Mouse (Mus musculus): ENCODE measurements at regions not wholly inside any gene's neighbourhood (a gene's known extent, or its start where the extent isn't known, plus 50 kb on each side); places are given as distances from the start of the nearest gene placed in this dataset.
"Not testable (repeated sequence)": the region's sequence is repeated elsewhere in the genome, so short reads cannot be mapped to it uniquely, and the experiment has no call there.

GRCm38 (mm10) chr6:50831725-50832124, 177.5 kb upstream of the Npvf start:
- Histone ChIP-seq H3K36me3 (replicated peaks; ENCODE audit: control insufficient read depth, insufficient read depth, low read depth, low read length) (no peaks in the 10 kb centered on the region), H3K4me2 (ENCODE audit: low read depth, low read length) (no peak overlapping the region), H3K27me3 (ENCODE audit: control insufficient read depth, insufficient read depth, low read length) (no peaks in the 10 kb centered on the region), H3K4me3 (ENCODE audit: low read depth, low read length) (no peak overlapping the region), H3K9ac (replicated peaks; ENCODE audit: low read length) (no peak overlapping the region), H3K4me1 (ENCODE audit: control insufficient read depth, insufficient read depth, low read length) (no peaks in the 10 kb centered on the region), H3K27ac (replicated peaks; ENCODE audit: low read depth, low read length) (no peak overlapping the region), H3K9me3 (replicated peaks; ENCODE audit: control insufficient read depth, low read length) (no peaks in the 10 kb centered on the region)
- 67% methylated on average over 5 of the region's 5 CpGs for WGBS
- DNase-seq (ENCODE audit: low spot score) (no peak), ATAC-seq (replicated peaks; ENCODE audit: insufficient number of reproducible peaks, low FRiP score, low TSS enrichment, low read depth) (no peak)

- no peaks in the 10 kb centered on the region for H3K4me1 ChIP-seq (ENCODE audit: control insufficient read depth, insufficient read depth, low read length)
- no peak for ATAC-seq (replicated peaks; ENCODE audit: insufficient number of reproducible peaks, low FRiP score, low TSS enrichment, low read depth)
- no peaks in the 10 kb centered on the region for H3K27me3 ChIP-seq (ENCODE audit: control insufficient read depth, insufficient read depth, low read length)
- H3K4me2 ChIP-seq (ENCODE audit: low read depth, low read length), result no peak overlapping the region
- no peak for DNase-seq (ENCODE audit: low spot score)
- WGBS, result 81% methylated on average over 6 of the region's 6 CpGs
- no peak overlapping the region for H3K27ac ChIP-seq (replicated peaks; ENCODE audit: low read depth, low read length)
- no peak overlapping the region for H3K9ac ChIP-seq (replicated peaks; ENCODE audit: low read length)
- H3K36me3 ChIP-seq (replicated peaks; ENCODE audit: control insufficient read depth, insufficient read depth, low read depth, low read length), result no peaks in the 10 kb centered on the region
- H3K4me3 ChIP-seq (ENCODE audit: low read depth, low read length), result no peak overlapping the region
- no peaks in the 10 kb centered on the region for H3K9me3 ChIP-seq (replicated peaks; ENCODE audit: control insufficient read depth, low read length)
These were observed 181.9 kb upstream of the Npvf start for GRCm38 (mm10) chr6:50835997-50836625.

- WGBS, result 66% methylated on average over 9 of the region's 9 CpGs
- ATAC-seq (replicated peaks; ENCODE audit: insufficient number of reproducible peaks, low FRiP score, low TSS enrichment, low read depth), result no peak
These were observed 186.6 kb upstream of the Npvf start for GRCm38 (mm10) chr6:50840826-50841225.

GRCm38 (mm10) chr6:50845246-50845645, 191.0 kb upstream of the Npvf start:
- H3K9me3 ChIP-seq (replicated peaks; ENCODE audit: control insufficient read depth, low read length); ATAC-seq (replicated peaks; ENCODE audit: insufficient number of reproducible peaks, low FRiP score, low TSS enrichment, low read depth); H3K27me3 ChIP-seq (ENCODE audit: control insufficient read depth, insufficient read depth, low read length); H3K9ac ChIP-seq (replicated peaks; ENCODE audit: low read length); H3K4me3 ChIP-seq (ENCODE audit: low read depth, low read length); H3K27ac ChIP-seq (replicated peaks; ENCODE audit: low read depth, low read length); H3K4me1 ChIP-seq (ENCODE audit: control insufficient read depth, insufficient read depth, low read length); H3K4me2 ChIP-seq (ENCODE audit: low read depth, low read length); DNase-seq (ENCODE audit: low spot score); H3K36me3 ChIP-seq (replicated peaks; ENCODE audit: control insufficient read depth, insufficient read depth, low read depth, low read length): not testable (repeated sequence)
- WGBS, result 86% methylated on average over 2 of the region's 2 CpGs

More at GRCm38 (mm10) chr6:50840826-50841225, 186.6 kb upstream of the Npvf start:
- Histone ChIP-seq H3K4me1 (ENCODE audit: control insufficient read depth, insufficient read depth, low read length) (no peaks in the 10 kb centered on the region), H3K27me3 (ENCODE audit: control insufficient read depth, insufficient read depth, low read length) (no peaks in the 10 kb centered on the region), H3K36me3 (replicated peaks; ENCODE audit: control insufficient read depth, insufficient read depth, low read depth, low read length) (no peaks in the 10 kb centered on the region), H3K4me3 (ENCODE audit: low read depth, low read length) (no peak overlapping the region), H3K4me2 (ENCODE audit: low read depth, low read length) (no peak overlapping the region), H3K9me3 (replicated peaks; ENCODE audit: control insufficient read depth, low read length) (no peaks in the 10 kb centered on the region), H3K27ac (replicated peaks; ENCODE audit: low read depth, low read length) (no peak overlapping the region), H3K9ac (replicated peaks; ENCODE audit: low read length) (no peak overlapping the region)
- DNase-seq (ENCODE audit: low spot score), result no peak

- H3K9me3 ChIP-seq (replicated peaks; ENCODE audit: control insufficient read depth, low read length), result no peaks in the 10 kb centered on the region
- DNase-seq (ENCODE audit: low spot score), result no peak
- no peak overlapping the region; the same call in 1 of the 2 replicates for H3K27ac ChIP-seq (replicated peaks; ENCODE audit: low read depth, low read length)
- 63% methylated on average over 18 of the region's 18 CpGs for WGBS
- H3K4me2 ChIP-seq (ENCODE audit: low read depth, low read length), result no peak overlapping the region
- no peaks in the 10 kb centered on the region for H3K36me3 ChIP-seq (replicated peaks; ENCODE audit: control insufficient read depth, insufficient read depth, low read depth, low read length)
- H3K4me3 ChIP-seq (ENCODE audit: low read depth, low read length), result no peak overlapping the region
- H3K4me1 ChIP-seq (ENCODE audit: control insufficient read depth, insufficient read depth, low read length), result no peaks in the 10 kb centered on the region
- no peak for ATAC-seq (replicated peaks; ENCODE audit: insufficient number of reproducible peaks, low FRiP score, low TSS enrichment, low read depth)
- no peaks in the 10 kb centered on the region for H3K27me3 ChIP-seq (ENCODE audit: control insufficient read depth, insufficient read depth, low read length)
- H3K9ac ChIP-seq (replicated peaks; ENCODE audit: low read length), result 0 out of 2 replicates have a peak overlapping the region, but pooled peaks have one; percentile 5
These were observed 192.7 kb upstream of the Npvf start for GRCm38 (mm10) chr6:50846740-50847516.

- 79% methylated on average over 7 of the region's 7 CpGs for WGBS
- Histone ChIP-seq H3K36me3 (replicated peaks; ENCODE audit: control insufficient read depth, insufficient read depth, low read depth, low read length) (no peaks in the 10 kb centered on the region), H3K4me1 (ENCODE audit: control insufficient read depth, insufficient read depth, low read length) (no peaks in the 10 kb centered on the region), H3K4me2 (ENCODE audit: low read depth, low read length) (no peak overlapping the region), H3K27ac (replicated peaks; ENCODE audit: low read depth, low read length) (no peak overlapping the region), H3K4me3 (ENCODE audit: low read depth, low read length) (no peak overlapping the region), H3K27me3 (ENCODE audit: control insufficient read depth, insufficient read depth, low read length) (no peaks in the 10 kb centered on the region), H3K9ac (replicated peaks; ENCODE audit: low read length) (no peak overlapping the region), H3K9me3 (replicated peaks; ENCODE audit: control insufficient read depth, low read length) (no peaks in the 10 kb centered on the region)
- ATAC-seq (replicated peaks; ENCODE audit: insufficient number of reproducible peaks, low FRiP score, low TSS enrichment, low read depth) (no peak), DNase-seq (ENCODE audit: low spot score) (no peak)
These were observed 193.3 kb upstream of the Npvf start for GRCm38 (mm10) chr6:50847548-50847947.

GRCm38 (mm10) chr6:50859162-50859561, 204.9 kb upstream of the Npvf start:
- WGBS, result 90% methylated on average over 4 of the region's 4 CpGs
- no peaks in the 10 kb centered on the region for H3K36me3 ChIP-seq (replicated peaks; ENCODE audit: control insufficient read depth, insufficient read depth, low read depth, low read length)

GRCm38 (mm10) chr6:50877991-50878390, 223.8 kb upstream of the Npvf start:
- no peak overlapping the region for H3K27ac ChIP-seq (replicated peaks; ENCODE audit: low read depth, low read length)
- 79% methylated on average over 5 of the region's 5 CpGs for WGBS
- no peak overlapping the region for H3K9ac ChIP-seq (replicated peaks; ENCODE audit: low read length)
- H3K36me3 ChIP-seq (replicated peaks; ENCODE audit: control insufficient read depth, insufficient read depth, low read depth, low read length), result no peaks in the 10 kb centered on the region
- H3K4me3 ChIP-seq (ENCODE audit: low read depth, low read length), result no peak overlapping the region
- no peaks in the 10 kb centered on the region for H3K9me3 ChIP-seq (replicated peaks; ENCODE audit: control insufficient read depth, low read length)
- no peaks in the 10 kb centered on the region for H3K27me3 ChIP-seq (ENCODE audit: control insufficient read depth, insufficient read depth, low read length)
- no peaks in the 10 kb centered on the region for H3K4me1 ChIP-seq (ENCODE audit: control insufficient read depth, insufficient read depth, low read length)
- H3K4me2 ChIP-seq (ENCODE audit: low read depth, low read length), result no peak overlapping the region
- DNase-seq (ENCODE audit: low spot score) (no peak), ATAC-seq (replicated peaks; ENCODE audit: insufficient number of reproducible peaks, low FRiP score, low TSS enrichment, low read depth) (no peak)

More at GRCm38 (mm10) chr6:50859162-50859561, 204.9 kb upstream of the Npvf start:
- Histone ChIP-seq H3K4me1 (ENCODE audit: control insufficient read depth, insufficient read depth, low read length) (no peaks in the 10 kb centered on the region), H3K4me3 (ENCODE audit: low read depth, low read length) (no peak overlapping the region), H3K27me3 (ENCODE audit: control insufficient read depth, insufficient read depth, low read length) (no peaks in the 10 kb centered on the region), H3K9ac (replicated peaks; ENCODE audit: low read length) (no peak overlapping the region), H3K4me2 (ENCODE audit: low read depth, low read length) (no peak overlapping the region), H3K9me3 (replicated peaks; ENCODE audit: control insufficient read depth, low read length) (no peaks in the 10 kb centered on the region), H3K27ac (replicated peaks; ENCODE audit: low read depth, low read length) (no peak overlapping the region)
- DNase-seq (ENCODE audit: low spot score) (no peak), ATAC-seq (replicated peaks; ENCODE audit: insufficient number of reproducible peaks, low FRiP score, low TSS enrichment, low read depth) (no peak)

All from embryonic facial prominence, embryonic 11.5 days (tissue).